ENCODE assay signal across 12 mouse cellular contexts in the genomic region with DNA sequence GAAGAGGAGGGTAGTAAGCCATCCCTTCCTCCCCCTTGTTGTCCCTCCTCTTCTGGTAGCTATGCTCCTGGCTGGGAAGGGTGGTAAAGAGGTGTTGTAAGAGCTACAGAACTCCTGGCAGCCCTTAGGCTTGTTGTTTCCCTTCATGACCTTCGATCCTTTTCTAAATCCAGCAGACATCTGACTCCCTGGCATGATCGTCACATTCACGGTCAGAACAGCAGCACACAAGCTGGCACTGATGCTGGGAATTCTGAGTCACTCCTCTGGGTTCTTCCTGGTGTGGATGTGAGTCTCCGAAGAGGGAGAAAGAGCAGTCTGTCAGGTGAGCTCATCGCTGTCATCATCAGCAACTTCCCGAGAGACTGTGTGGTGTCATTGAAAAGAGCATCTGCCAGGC. TPM values are rescaled to one million over a fixed set of nuclear protein-coding genes. Genes with fewer than 3 reads are reported as not detected.
DNase-seq lines count a peak whose midpoint lies in the region; TF ChIP-seq lines count a peak whose summit lies in the region.
"Had no signal": no experiment of that assay in that cellular context is flagged by ENCODE, and none has a peak within 500 bp of the region (broad histone marks: within the 10 kb centered on the region; RNA-seq: fewer than 3 reads in every experiment).

No protein-coding gene starts in this region.

- intact Hi-C loops in heart, postnatal 10 days (cut with DNase I), result loop anchor here (5.0 kb wide), 1 partner anchor 133 kb away; no protein-coding TSS in a partner anchor

- WGBS in small intestine, adult 2 months, result 18% methylated on average over 6 of the region's 6 CpGs

- 0 out of 2 replicates have a peak overlapping the region, but pooled peaks have one; percentile 5 for H3K4me3 ChIP-seq in small intestine, adult 2 months (ENCODE audit: low read depth, low read length)
- H3K4me3 ChIP-seq: liver, embryonic 13.5 days; neural tube, embryonic 12.5 days had no signal

- no peaks in the 10 kb centered on the region for H3K36me3 ChIP-seq in small intestine, adult 2 months (ENCODE audit: control insufficient read depth, insufficient read depth, low read length)
- H3K36me3 ChIP-seq: liver, embryonic 13.5 days; neural tube, embryonic 12.5 days had no signal

- peak overlapping the region; percentile 72 for H3K27ac ChIP-seq in small intestine, adult 2 months (ENCODE audit: insufficient read depth, low read depth, low read length)
- H3K27ac ChIP-seq: kidney, postnatal 0 days; liver, embryonic 13.5 days; neural tube, embryonic 12.5 days had no signal

- H3K4me1 ChIP-seq in small intestine, adult 2 months (ENCODE audit: control insufficient read depth, insufficient read depth, insufficient read length, low read length), result peaks cover 22% of the 10 kb centered on the region; the same call in 1 of the 2 replicates
- H3K4me1 ChIP-seq: liver, embryonic 13.5 days; neural tube, embryonic 12.5 days had no signal

- no peak for TF ChIP-seq CTCF in small intestine, adult 2 months (IDR thresholded peaks at IDR 0.05; ENCODE audit: extremely low read depth, insufficient read length, insufficient replicate concordance, low read depth, low read length)

- peak; percentile 18 for DNase-seq in ovary, postnatal 36 days (ENCODE audit: low spot score)
- DNase-seq in ovary, postnatal 10 days (ENCODE audit: low spot score), result no peak
- peak; percentile 90 to 93 for DNase-seq in adrenal gland, postnatal 36 days
- DNase-seq in heart, postnatal 10 days, result peak; percentile 79 to 87
- no peak for DNase-seq in yolk sac, embryonic 10.5 days (ENCODE audit: low spot score)
- no peak for DNase-seq in right cerebral cortex, postnatal 10 days (ENCODE audit: low spot score in 2 of 2)
- DNase-seq: cerebellum, postnatal 14 days; liver, embryonic 13.5 days had no signal

- no peaks in the 10 kb centered on the region for H3K27me3 ChIP-seq in small intestine, adult 2 months (ENCODE audit: control insufficient read depth, insufficient read depth, low read length)
- H3K27me3 ChIP-seq: liver, embryonic 13.5 days; neural tube, embryonic 12.5 days had no signal

- TF ChIP-seq POLR2A in small intestine, adult 2 months (IDR thresholded peaks at IDR 0.05; ENCODE audit: low read depth, low read length), result no peak

RNA-seq across cellular contexts. Expression of a gene that starts 41.5 kb away (rescaled TPM):
- not detected for total RNA-seq in adrenal gland, postnatal 36 days (2021)
- total RNA-seq in heart, postnatal 10 days (2021), result not detected
- not detected in 2 replicates for polyA plus RNA-seq in small intestine, adult 2 months (2012; rRNA removed)
- polyA plus RNA-seq: forebrain, embryonic 16.5 days; kidney, postnatal 0 days; liver, embryonic 13.5 days; neural tube, embryonic 12.5 days had no signal

Comparison
In these comparisons a context has a peak if more than half of its experiments do, and no peak if none do; other contexts are left out.
1. DNase-seq: peak in ovary, postnatal 36 days (single experiment), adrenal gland, postnatal 36 days (2 of 2) and heart, postnatal 10 days (2 of 2); none in ovary, postnatal 10 days (single experiment), yolk sac, embryonic 10.5 days (single experiment) and right cerebral cortex, postnatal 10 days (0 of 2).